Mouse (Mus musculus) C2C12 (cell line): Measurements from ENCODE around the gene Plrg1.

Experiments
- CTCF ChIP-seq: IDR thresholded peaks from one replicate; pipeline ENCODE4 v1.5.1; 2011; ENCODE audit not compliant: control insufficient read depth, insufficient read depth, insufficient read length
- USF1 ChIP-seq: IDR thresholded peaks from one replicate; pipeline ENCODE4 v1.6.1; 2011; ENCODE audit warnings: low read depth, mild to moderate bottlenecking, control low read depth, moderate library complexity

- TF ChIP-seq USF1 (no peak), CTCF (no peak)
These were observed 39.1 kb upstream of the Plrg1 start for GRCm38 (mm10) chr3:83016236-83016635.
